Mouse (Mus musculus) myocyte (in vitro differentiated cells): ENCODE data around the gene Sf3a1.

Source experiments
- MYOG ChIP-seq, 3 experiments: IDR thresholded peaks; one replicate each; pipeline ENCODE4 v1.6.1; 2011; ENCODE audit warnings: control low read depth in 2 of 3, low read depth in 2 of 3, mild to moderate bottlenecking in 2 of 3; ENCODE audit not compliant: insufficient read length in 2 of 3, control insufficient read depth in 1 of 3, insufficient read depth in 1 of 3
- POLR2A ChIP-seq: IDR thresholded peaks from one replicate; pipeline ENCODE4 v1.6.1; 2011; ENCODE audit warnings: low read depth, mild to moderate bottlenecking, control low read depth, moderate library complexity; ENCODE audit not compliant: insufficient read length
- POLR2AphosphoS2 ChIP-seq: IDR thresholded peaks from one replicate; pipeline ENCODE4 v1.6.1; 2011; ENCODE audit warnings: low read depth, control low read depth; ENCODE audit not compliant: insufficient read length

DNA sequence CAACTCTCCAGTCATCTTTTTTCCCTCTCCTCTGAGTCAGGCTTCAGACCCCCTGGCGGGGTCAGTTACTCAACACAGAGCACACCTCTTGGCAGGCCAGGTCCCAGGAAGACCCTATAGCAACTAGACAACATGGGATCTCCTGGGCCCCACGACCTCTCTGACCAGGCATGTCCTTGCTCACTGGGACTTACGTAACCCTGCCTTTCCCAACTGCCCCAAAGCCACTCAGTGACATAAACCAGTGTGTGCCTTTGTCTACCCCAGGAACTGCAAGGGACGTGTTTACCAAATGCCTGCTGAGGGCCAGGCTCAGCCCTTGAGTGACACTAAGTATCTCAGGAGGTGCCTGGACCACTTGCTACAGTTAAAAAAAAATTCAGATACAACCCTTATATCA, 69.7 kb downstream of the Sf3a1 start:
- TF ChIP-seq MYOG (IDR thresholded peaks at IDR 0.05; ENCODE audit: control insufficient read depth in 1 of 3, insufficient read depth in 1 of 3, insufficient read length in 2 of 3, low read depth in 2 of 3) (no peak), POLR2AphosphoS2 (no peak), POLR2A (no peak)
